8 mouse cellular contexts compared by ENCODE assay signal in genomic region chr1:75290582-75290981, GRCm38 (mm10). TPM values are rescaled to one million over a fixed set of nuclear protein-coding genes. Genes with fewer than 3 reads are reported as not detected.
DNase-seq lines count a peak whose midpoint lies in the region; ATAC-seq and TF ChIP-seq lines count a peak whose summit lies in the region.
"Had no signal": no experiment of that assay in that cellular context is flagged by ENCODE, and none has a peak within 500 bp of the region (broad histone marks: within the 10 kb centered on the region; RNA-seq: fewer than 3 reads in every experiment).

No protein-coding gene starts in this region.

- DNase-seq in liver, postnatal 0 days: no peak
- DNase-seq in liver: no peak
- peak; percentile 24 for DNase-seq in ZHBTc4 (ENCODE audit: low read depth, low spot score)
- peak; percentile 76 for DNase-seq in layer of hippocampus, adult 2 months (ENCODE audit: low spot score in 2 of 2)
- DNase-seq in right cerebral cortex, postnatal 10 days (ENCODE audit: low spot score in 2 of 2): peak; percentile 71 to 74
- DNase-seq in ovary, postnatal 10 days (ENCODE audit: low spot score): no peak

- no peaks in the 10 kb centered on the region for H3K27me3 ChIP-seq in liver, postnatal 0 days (ENCODE audit: insufficient read depth, low read length)

- TF ChIP-seq EP300 in liver, postnatal 0 days (IDR thresholded peaks at IDR 0.05; ENCODE audit: low read depth): no peak

- no peak overlapping the region for H3K4me3 ChIP-seq in liver, postnatal 0 days (ENCODE audit: low read depth, low read length)
- H3K4me3 ChIP-seq in layer of hippocampus, adult 2 months: no peak overlapping the region
- H3K4me3 ChIP-seq: limb, embryonic 13.5 days had no signal

- no peaks in the 10 kb centered on the region for H3K9me3 ChIP-seq in liver, postnatal 0 days (ENCODE audit: low read length)
- H3K9me3 ChIP-seq: limb, embryonic 13.5 days had no signal

- no peaks in the 10 kb centered on the region for H3K36me3 ChIP-seq in liver, postnatal 0 days (replicated peaks; ENCODE audit: insufficient read depth, low read length)
- H3K36me3 ChIP-seq: limb, embryonic 13.5 days had no signal

- peak; percentile 42; the same call in 1 of the 2 replicates for TF ChIP-seq CTCF in liver, postnatal 0 days (IDR thresholded peaks at IDR 0.05; ENCODE audit: low read depth)
- TF ChIP-seq CTCF in layer of hippocampus, adult 2 months (conservative IDR thresholded peaks at IDR 0.05): peak; percentile 85

- H3K9ac ChIP-seq in liver, postnatal 0 days (replicated peaks): no peak overlapping the region
- H3K9ac ChIP-seq: limb, embryonic 13.5 days had no signal

- ATAC-seq in liver, postnatal 0 days: no peak
- ATAC-seq in common myeloid progenitor, adult 5-6 weeks (replicated peaks; ENCODE audit: low read depth, poor library complexity, severe bottlenecking): peak; percentile 60

- no peak overlapping the region for H3K4me2 ChIP-seq in liver, postnatal 0 days (ENCODE audit: low read depth, low read length)
- H3K4me2 ChIP-seq: limb, embryonic 13.5 days had no signal

- no peak overlapping the region for H3K27ac ChIP-seq in liver, postnatal 0 days (ENCODE audit: low read depth)
- peak overlapping the region; percentile 91 for H3K27ac ChIP-seq in layer of hippocampus, adult 2 months
- H3K27ac ChIP-seq: limb, embryonic 13.5 days had no signal

- H3K4me1 ChIP-seq in liver, postnatal 0 days (ENCODE audit: insufficient read depth): no peaks in the 10 kb centered on the region

RNA-seq across cellular contexts. Expression of gene Resp18, which starts 12.4 kb away (rescaled TPM):
- not detected in 2 replicates for polyA plus RNA-seq in liver, postnatal 0 days (2015; fragmentation: Nextera tagmentation; extraction: Ambion mirVana)
- total RNA-seq in common myeloid progenitor, adult 5-6 weeks (2017): not detected in 2 replicates
- total RNA-seq in layer of hippocampus, adult 2 months (2021): 100 to 1,000 TPM in 1 of 2 experiments, 10 to 100 TPM in 1; 82.5 to 106 TPM
- polyA plus RNA-seq: limb, embryonic 13.5 days had no signal

RNA-seq across cellular contexts. Expression of gene Ptprn, which starts 26.3 kb away (rescaled TPM):
- polyA plus RNA-seq in liver, postnatal 0 days (2015; fragmentation: Nextera tagmentation; extraction: Ambion mirVana): 0.02 and 0.09 TPM in 2 replicates
- 0.14 TPM in 1 of 2 replicates, not detected in the other for total RNA-seq in common myeloid progenitor, adult 5-6 weeks (2017)
- total RNA-seq in layer of hippocampus, adult 2 months (2021): 100 to 1,000 TPM; 395 to 416 TPM

RNA-seq across cellular contexts. Expression of gene Dnpep, which starts 27.2 kb away (rescaled TPM):
- polyA plus RNA-seq in liver, postnatal 0 days (2015; fragmentation: Nextera tagmentation; extraction: Ambion mirVana): 50.5 and 52.8 TPM in 2 replicates
- total RNA-seq in common myeloid progenitor, adult 5-6 weeks (2017): 28.7 and 37.5 TPM in 2 replicates
- total RNA-seq in layer of hippocampus, adult 2 months (2021): 10 to 100 TPM; 49.1 to 50.0 TPM

RNA-seq across cellular contexts. Expression of gene Dnajb2, which starts 54.4 kb away (rescaled TPM):
- polyA plus RNA-seq in liver, postnatal 0 days (2015; fragmentation: Nextera tagmentation; extraction: Ambion mirVana): 29.0 and 31.0 TPM in 2 replicates
- 5.9 and 9.5 TPM in 2 replicates for total RNA-seq in common myeloid progenitor, adult 5-6 weeks (2017)
- 10 to 100 TPM; 69.6 to 82.8 TPM for total RNA-seq in layer of hippocampus, adult 2 months (2021)

RNA-seq across cellular contexts. Expression of gene A630095N17Rik, which starts 58.7 kb away (rescaled TPM):
- 0.18 TPM in 1 of 2 replicates, not detected in the other for polyA plus RNA-seq in liver, postnatal 0 days (2015; fragmentation: Nextera tagmentation; extraction: Ambion mirVana)
- 1.1 TPM in 1 of 2 replicates, not detected in the other for total RNA-seq in common myeloid progenitor, adult 5-6 weeks (2017)
- total RNA-seq in layer of hippocampus, adult 2 months (2021): not detected
- polyA plus RNA-seq: limb, embryonic 13.5 days had no signal

Comparison
In these comparisons a context has a peak if more than half of its experiments do, and no peak if none do; other contexts are left out.
1. DNase-seq: peak in ZHBTc4 (single experiment), layer of hippocampus, adult 2 months (2 of 2) and right cerebral cortex, postnatal 10 days (2 of 2); none in liver, postnatal 0 days (single experiment), liver (single experiment) and ovary, postnatal 10 days (single experiment).
2. RNA of gene Resp18, which starts 12.4 kb away (total RNA-seq): 82.5 to 106 TPM in layer of hippocampus, adult 2 months; not detected in common myeloid progenitor, adult 5-6 weeks; every median in the first group is over 10 times any median in the second.
3. RNA of gene Ptprn, which starts 26.3 kb away (total RNA-seq): 395 to 416 TPM in layer of hippocampus, adult 2 months; 0.14 TPM in common myeloid progenitor, adult 5-6 weeks; every median in the first group is over 100 times any median in the second.